Mouse (Mus musculus) heart, adult 10 weeks (tissue): ENCODE data around the gene Ccer2. TPM values are rescaled to one million over a fixed set of nuclear protein-coding genes. Genes with fewer than 3 reads are reported as not detected.

Experiments
- polyA plus RNA-seq: library from polyadenylated mRNA; stranded (reverse); fragments of 350-450 nt; fragmentation: Illumina TruSeq; extraction: RNeasy Lipid Tissue Mini Kit (QIAGEN cat#74804); gene quantifications from one replicate; pipeline ENCODE4 v1.2.3, GENCODE M21; 2014; ENCODE audit warnings: low read depth, low replicate concordance

The Ccer2 gene
- not detected for polyA plus RNA-seq

GRCm38 (mm10) chr7:28756079-28756478 is at the start of gene Ccer2:
Gene Ccer2, plus strand, starts transcription at chr7:28756174.

GRCm38 (mm10) chr7:28716590-28717281 is 39.2 kb upstream of the Ccer2 start, which contains the start of gene Fbxo17:
Gene Fbxo17, plus strand, starts transcription at chr7:28716804.

GRCm38 (mm10) chr7:28741709-28742438 is 14.1 kb upstream of the Ccer2 start, which contains the start of the genes Mrps12 and Sars2:
Gene Mrps12, minus strand, starts transcription at chr7:28741820.
Gene Sars2, plus strand, starts transcription at chr7:28741992.

DNA sequence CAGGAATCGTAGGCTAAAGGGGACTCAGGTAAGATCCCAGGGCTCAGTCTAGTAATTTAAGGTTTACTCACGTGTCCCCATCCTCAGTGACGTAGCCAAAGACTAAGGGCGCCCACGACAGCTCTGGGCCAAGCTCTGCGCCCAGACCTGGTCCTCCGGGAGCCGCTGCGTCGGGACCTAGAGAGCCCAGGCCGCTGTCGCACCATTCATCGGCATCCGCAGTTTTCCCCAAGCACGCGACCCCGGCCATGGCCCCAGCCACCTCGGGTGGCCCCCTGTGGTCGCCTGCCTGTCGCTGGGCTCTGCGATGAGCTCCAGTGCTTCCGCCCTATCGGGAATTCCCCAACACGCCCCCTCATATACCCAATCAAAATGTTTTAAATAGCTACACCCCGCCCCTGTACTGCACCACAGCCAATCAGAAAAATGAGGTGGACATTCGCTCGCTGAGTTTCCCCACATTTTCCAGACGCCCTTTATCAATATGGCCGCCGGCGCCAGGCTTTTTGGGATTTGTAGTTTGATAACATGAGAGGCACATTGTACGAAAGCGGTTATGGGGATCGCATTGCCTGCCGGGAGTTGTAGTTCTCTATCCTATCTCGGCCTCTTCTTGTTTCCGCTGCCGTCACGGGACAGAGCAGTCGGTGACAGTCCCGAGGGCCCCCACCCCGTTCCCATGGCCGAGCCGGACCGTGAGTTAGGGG is 10.4 kb downstream of the Ccer2 start, which contains the start of gene Sirt2:
Gene Sirt2 (plus strand): TSS at position 563 of the 707 bp plus-strand sequence.

GRCm38 (mm10) chr7:28767462-28767965 is 11.5 kb downstream of the Ccer2 start, which contains the start of gene Nfkbib:
Gene Nfkbib, minus strand, starts transcription at chr7:28767512.

GRCm38 (mm10) chr7:28788307-28789195 is 32.6 kb downstream of the Ccer2 start, which contains the start of gene Rinl:
Gene Rinl, plus strand, starts transcription at chr7:28788969.

GRCm38 (mm10) chr7:28808221-28808941 is 52.4 kb downstream of the Ccer2 start, which contains the start of gene Hnrnpl:
Gene Hnrnpl, plus strand, starts transcription at chr7:28808541.

Other genes with a start within 250 kb of the Ccer2 start
- gene Ifnl2, start 245.7 kb upstream of the Ccer2 start, polyA plus RNA-seq, result not detected
- gene Ifnl3, start 233.3 kb upstream of the Ccer2 start, polyA plus RNA-seq, result not detected
- not detected for gene Sycn, start 215.3 kb upstream of the Ccer2 start, polyA plus RNA-seq
- gene Nccrp1, start 208.9 kb upstream of the Ccer2 start, polyA plus RNA-seq, result not detected
- 22.0 TPM for gene Samd4b, start 158.0 kb upstream of the Ccer2 start, polyA plus RNA-seq
- 6.9 TPM for gene Pak4, start 158.0 kb upstream of the Ccer2 start, polyA plus RNA-seq
- not detected for gene Acp7, start 124.8 kb upstream of the Ccer2 start, polyA plus RNA-seq
- 0.76 TPM for gene Fbxo27, start 63.3 kb upstream of the Ccer2 start, polyA plus RNA-seq
- 1.4 TPM for gene Fbxo17, start 39.4 kb upstream of the Ccer2 start, polyA plus RNA-seq
- gene Mrps12, start 14.4 kb upstream of the Ccer2 start, polyA plus RNA-seq, result 85.7 TPM
- 13.4 TPM for gene Sars2, start 14.2 kb upstream of the Ccer2 start, polyA plus RNA-seq
- 109 TPM for gene Sirt2, start 10.6 kb downstream of the Ccer2 start, polyA plus RNA-seq
- gene Nfkbib, start 11.3 kb downstream of the Ccer2 start, polyA plus RNA-seq, result 32.4 TPM
- 2.2 TPM for gene Rinl, start 32.8 kb downstream of the Ccer2 start, polyA plus RNA-seq
- gene Hnrnpl, start 52.4 kb downstream of the Ccer2 start, polyA plus RNA-seq, result 198 TPM
- gene Ech1, start 69.0 kb downstream of the Ccer2 start, polyA plus RNA-seq, result 2,567 TPM
- gene Lgals4, start 77.7 kb downstream of the Ccer2 start, polyA plus RNA-seq, result 109 TPM
- 1.3 TPM for gene Lgals7, start 107.7 kb downstream of the Ccer2 start, polyA plus RNA-seq
- gene Capn12, start 125.2 kb downstream of the Ccer2 start, polyA plus RNA-seq, result 1.0 TPM
- gene Actn4, start 206.2 kb downstream of the Ccer2 start, polyA plus RNA-seq, result 91.4 TPM
- gene Eif3k, start 225.7 kb downstream of the Ccer2 start, polyA plus RNA-seq, result 233 TPM
- 2.0 TPM for gene Map4k1, start 225.9 kb downstream of the Ccer2 start, polyA plus RNA-seq